Mouse (Mus musculus) limb, embryonic 13.5 days (tissue): Measurements from ENCODE around the gene Apbb1ip. TPM values are rescaled to one million over a fixed set of nuclear protein-coding genes. Genes with fewer than 3 reads are reported as not detected.

ENCODE experiments used
- ATAC-seq: fragments of 200-750 bp; cut with Nextera tagmentation; 2 replicates; pipeline ENCODE4 v1.8.0; 2017; ENCODE audit warnings: low read depth, moderate number of reproducible peaks, moderate TSS enrichment; ENCODE audit not compliant: low FRiP score
- H3K27ac ChIP-seq: fragments of 300-500 bp; sonication (generic); 2 replicates; pipeline ENCODE4 v1.5.1; 2015; ENCODE audit warnings: inconsistent platforms, mild to moderate bottlenecking, moderate library complexity
- H3K27me3 ChIP-seq: fragments of 300-500 bp; sonication (generic); 2 replicates; pipeline ENCODE4 v1.6.1; 2015; ENCODE audit warnings: mild to moderate bottlenecking, inconsistent platforms
- H3K36me3 ChIP-seq: fragments of 300-500 bp; sonication (generic); 2 replicates; pipeline ENCODE4 v1.6.1; 2015; ENCODE audit warnings: inconsistent platforms, mild to moderate bottlenecking, moderate library complexity
- H3K4me1 ChIP-seq: fragments of 300-500 bp; sonication (generic); 2 replicates; pipeline ENCODE4 v1.6.1; 2015; ENCODE audit warnings: inconsistent platforms
- H3K4me2 ChIP-seq: fragments of 300-500 bp; sonication (generic); replicated peaks from 2 replicates; pipeline ENCODE4 v1.6.1; 2015; ENCODE audit warnings: inconsistent platforms, mild to moderate bottlenecking, moderate library complexity
- H3K4me3 ChIP-seq: fragments of 300-500 bp; sonication (generic); 2 replicates; pipeline ENCODE4 v1.5.1; 2015; ENCODE audit warnings: moderate library complexity, mild to moderate bottlenecking, inconsistent platforms
- H3K9ac ChIP-seq: fragments of 300-500 bp; sonication (generic); 2 replicates; pipeline ENCODE4 v1.6.1; 2015; ENCODE audit warnings: mild to moderate bottlenecking, inconsistent platforms
- H3K9me3 ChIP-seq: fragments of 300-500 bp; sonication (generic); 2 replicates; pipeline ENCODE4 v1.6.1; 2016; ENCODE audit warnings: inconsistent platforms
- WGBS: fragments of 180-500 bp; shearing (Covaris S2); methylation state at CpG from one replicate; pipeline ENCODE4 v1.1.7; 2015; 5-methylcytosine and 5-hydroxymethylcytosine counted together
- polyA plus RNA-seq: library from polyadenylated mRNA; unstranded; fragments of >200 nt; fragmentation: Nextera tagmentation; extraction: Ambion mirVana; gene quantifications from 2 replicates; pipeline ENCODE4 v1.2.1, GENCODE M21; 2015

Gene Apbb1ip
- polyA plus RNA-seq, 1 experiment from 2014 or later: 1.8 TPM

- ATAC-seq: no peak
These were observed 25.6 kb downstream of the Apbb1ip start for GRCm38 (mm10) chr2:22799430-22800041.

DNA sequence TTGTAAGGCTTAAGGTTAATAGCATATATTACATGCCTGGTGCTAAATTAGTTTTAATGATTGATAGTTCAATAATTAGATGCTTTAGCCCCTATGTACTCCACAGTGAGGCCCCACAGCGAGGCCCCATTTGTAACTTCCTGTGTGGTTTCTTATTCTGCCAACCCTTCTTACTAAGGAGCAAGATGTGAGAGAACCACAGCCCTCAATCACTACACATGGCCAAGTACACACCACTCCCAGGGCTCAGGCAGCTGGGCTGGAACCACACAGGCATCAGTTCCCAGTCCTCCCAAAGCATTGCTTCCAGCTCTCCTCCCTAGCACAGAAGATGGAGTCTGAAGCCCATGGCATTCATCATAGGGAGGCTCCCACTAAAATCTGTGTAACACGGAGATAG lies 31.7 kb downstream of the Apbb1ip start:
- Histone ChIP-seq H3K9ac (no peak overlapping the region), H3K27me3 (no peaks in the 10 kb centered on the region), H3K4me3 (no peak overlapping the region), H3K36me3 (no peaks in the 10 kb centered on the region), H3K4me2 (no peak overlapping the region), H3K27ac (no peak overlapping the region), H3K4me1 (no peaks in the 10 kb centered on the region), H3K9me3 (no peaks in the 10 kb centered on the region)
- ATAC-seq: no peak
- 78% methylated on average over 2 of the region's 2 CpGs for WGBS

More at GRCm38 (mm10) chr2:22799430-22800041, 25.6 kb downstream of the Apbb1ip start:
- Histone ChIP-seq H3K4me2 (no peak overlapping the region), H3K4me1 (no peaks in the 10 kb centered on the region), H3K27me3 (no peaks in the 10 kb centered on the region), H3K9ac (no peak overlapping the region), H3K36me3 (no peaks in the 10 kb centered on the region), H3K27ac (no peak overlapping the region), H3K4me3 (no peak overlapping the region), H3K9me3 (peaks cover 11% of the 10 kb centered on the region; the same call in 1 of the 2 replicates)
- 79% methylated on average over 2 of the region's 2 CpGs for WGBS

- Histone ChIP-seq H3K9me3 (no peaks in the 10 kb centered on the region), H3K9ac (no peak overlapping the region), H3K4me2 (no peak overlapping the region), H3K36me3 (no peaks in the 10 kb centered on the region), H3K4me1 (no peaks in the 10 kb centered on the region), H3K27me3 (no peaks in the 10 kb centered on the region), H3K27ac (no peak overlapping the region), H3K4me3 (no peak overlapping the region)
- 78% methylated on average over 1 of the region's 1 CpGs for WGBS
- no peak for ATAC-seq
These were observed 32.7 kb downstream of the Apbb1ip start for GRCm38 (mm10) chr2:22806576-22806975.

GRCm38 (mm10) chr2:22807312-22807711 lies 33.4 kb downstream of the Apbb1ip start:
- no peaks in the 10 kb centered on the region for H3K9me3 ChIP-seq
- H3K4me3 ChIP-seq: no peak overlapping the region
- 30% methylated on average over 1 of the region's 1 CpGs for WGBS
- no peak overlapping the region for H3K9ac ChIP-seq
- no peak overlapping the region for H3K27ac ChIP-seq
- H3K4me1 ChIP-seq: no peaks in the 10 kb centered on the region
- no peaks in the 10 kb centered on the region for H3K27me3 ChIP-seq
- no peak for ATAC-seq
- no peaks in the 10 kb centered on the region for H3K36me3 ChIP-seq
- H3K4me2 ChIP-seq: no peak overlapping the region

DNA sequence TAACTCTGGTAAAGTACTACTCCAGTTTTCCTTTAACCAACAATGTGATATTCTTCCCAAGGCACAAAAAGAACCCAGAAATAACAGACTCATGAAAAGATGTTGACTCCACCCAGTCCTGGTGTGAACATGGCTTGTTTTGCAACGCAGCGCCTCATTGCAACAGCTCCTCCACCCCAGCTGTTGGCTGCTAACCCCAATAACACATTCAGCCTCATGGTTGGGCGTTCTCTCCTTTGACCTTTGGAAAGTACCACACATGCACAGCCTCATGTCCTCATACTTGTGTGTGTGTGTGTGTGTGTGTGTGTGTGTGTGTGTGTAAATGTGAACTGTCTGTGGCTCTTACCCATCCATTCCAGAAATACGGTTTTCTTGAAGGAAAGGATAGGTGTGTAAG lies 37.0 kb downstream of the Apbb1ip start:
- Histone ChIP-seq H3K9me3 (no peaks in the 10 kb centered on the region), H3K27ac (no peak overlapping the region), H3K4me3 (no peak overlapping the region), H3K4me1 (no peaks in the 10 kb centered on the region), H3K9ac (no peak overlapping the region), H3K36me3 (no peaks in the 10 kb centered on the region), H3K27me3 (no peaks in the 10 kb centered on the region), H3K4me2 (no peak overlapping the region)
- WGBS: 93% methylated on average over 4 of the region's 4 CpGs
- no peak for ATAC-seq

DNA sequence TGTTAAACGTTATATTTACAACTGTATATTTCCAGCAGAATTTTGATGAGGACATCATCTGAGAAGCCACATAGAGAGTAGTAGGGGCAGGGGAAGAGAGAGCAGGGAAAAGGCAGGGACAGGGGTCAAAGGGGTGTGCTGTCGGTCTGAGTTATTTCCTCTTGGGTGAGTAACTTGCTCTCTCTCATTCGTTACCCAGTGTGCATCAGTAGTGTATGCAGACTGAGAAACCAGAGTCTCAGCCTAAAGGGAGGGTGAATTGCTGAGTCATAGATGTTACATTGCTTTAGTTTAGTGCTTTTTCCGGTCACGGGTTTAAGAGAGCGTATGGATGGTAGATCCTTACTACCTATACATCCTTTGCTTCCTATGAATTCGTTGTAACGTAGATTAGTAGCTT lies 37.6 kb downstream of the Apbb1ip start:
- no peak overlapping the region for H3K9ac ChIP-seq
- WGBS: 83% methylated on average over 8 of the region's 8 CpGs
- H3K4me1 ChIP-seq: no peaks in the 10 kb centered on the region
- no peaks in the 10 kb centered on the region for H3K27me3 ChIP-seq
- H3K36me3 ChIP-seq: no peaks in the 10 kb centered on the region
- no peak overlapping the region for H3K27ac ChIP-seq
- H3K9me3 ChIP-seq: no peaks in the 10 kb centered on the region
- ATAC-seq: no peak
- no peak overlapping the region for H3K4me2 ChIP-seq
- no peak overlapping the region for H3K4me3 ChIP-seq

DNA sequence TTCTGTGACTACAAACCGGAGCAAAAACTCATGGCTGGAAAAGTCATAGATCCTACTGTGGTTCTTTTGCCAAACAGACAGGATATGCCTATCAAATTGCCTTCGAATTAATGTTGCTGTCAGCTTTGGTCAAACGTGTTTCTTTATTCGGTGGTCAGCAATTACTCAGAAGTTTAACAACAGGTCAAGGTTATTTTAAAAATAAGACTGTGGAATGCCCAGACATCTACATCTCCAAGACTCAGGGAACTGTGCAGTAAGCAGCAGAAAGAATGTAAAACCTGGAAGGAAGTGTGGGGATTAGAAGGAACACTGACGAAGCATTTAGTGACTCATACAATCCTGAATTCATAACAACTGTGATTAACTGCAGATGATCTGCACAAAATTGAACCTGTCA lies 40.0 kb downstream of the Apbb1ip start:
- no peak for ATAC-seq
- H3K9ac ChIP-seq: no peak overlapping the region
- no peaks in the 10 kb centered on the region for H3K27me3 ChIP-seq
- no peak overlapping the region for H3K27ac ChIP-seq
- no peaks in the 10 kb centered on the region for H3K36me3 ChIP-seq
- 61% methylated on average over 5 of the region's 5 CpGs for WGBS
- no peaks in the 10 kb centered on the region for H3K4me1 ChIP-seq
- H3K4me3 ChIP-seq: no peak overlapping the region
- H3K9me3 ChIP-seq: no peaks in the 10 kb centered on the region
- no peak overlapping the region for H3K4me2 ChIP-seq

- H3K4me2 ChIP-seq: no peak overlapping the region
- H3K9ac ChIP-seq: no peak overlapping the region
- H3K27me3 ChIP-seq: no peaks in the 10 kb centered on the region
- H3K4me3 ChIP-seq: no peak overlapping the region
- no peaks in the 10 kb centered on the region for H3K36me3 ChIP-seq
- H3K9me3 ChIP-seq: no peaks in the 10 kb centered on the region
- 96% methylated on average over 2 of the region's 2 CpGs for WGBS
- H3K27ac ChIP-seq: no peak overlapping the region
- ATAC-seq: no peak
- no peaks in the 10 kb centered on the region for H3K4me1 ChIP-seq
These were observed 41.8 kb downstream of the Apbb1ip start for GRCm38 (mm10) chr2:22815674-22816073.

DNA sequence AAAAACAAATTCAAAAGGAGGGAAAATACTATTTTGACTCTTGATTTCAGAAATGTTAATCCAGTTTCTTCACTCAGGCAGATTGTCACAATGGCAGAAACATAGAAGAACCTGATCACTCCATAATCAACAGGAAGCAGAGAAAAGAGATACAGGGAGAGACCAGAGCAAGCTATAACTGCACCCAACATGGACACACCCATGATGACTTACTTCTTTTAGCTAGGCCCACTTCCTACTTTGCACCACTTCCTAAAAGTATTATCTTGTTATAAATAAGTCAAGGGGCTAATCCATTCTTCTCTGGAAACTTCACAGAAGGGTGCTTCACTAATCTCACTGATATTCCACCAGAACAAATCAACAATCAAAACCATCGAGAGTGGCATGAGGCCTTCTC lies 42.3 kb downstream of the Apbb1ip start:
- H3K4me2 ChIP-seq: no peak overlapping the region
- no peaks in the 10 kb centered on the region for H3K36me3 ChIP-seq
- H3K4me3 ChIP-seq: no peak overlapping the region
- no peaks in the 10 kb centered on the region for H3K27me3 ChIP-seq
- H3K9me3 ChIP-seq: no peaks in the 10 kb centered on the region
- no peak for ATAC-seq
- no peaks in the 10 kb centered on the region for H3K4me1 ChIP-seq
- no peak overlapping the region for H3K9ac ChIP-seq
- WGBS: 75% methylated on average over 1 of the region's 1 CpGs
- no peak overlapping the region for H3K27ac ChIP-seq

DNA sequence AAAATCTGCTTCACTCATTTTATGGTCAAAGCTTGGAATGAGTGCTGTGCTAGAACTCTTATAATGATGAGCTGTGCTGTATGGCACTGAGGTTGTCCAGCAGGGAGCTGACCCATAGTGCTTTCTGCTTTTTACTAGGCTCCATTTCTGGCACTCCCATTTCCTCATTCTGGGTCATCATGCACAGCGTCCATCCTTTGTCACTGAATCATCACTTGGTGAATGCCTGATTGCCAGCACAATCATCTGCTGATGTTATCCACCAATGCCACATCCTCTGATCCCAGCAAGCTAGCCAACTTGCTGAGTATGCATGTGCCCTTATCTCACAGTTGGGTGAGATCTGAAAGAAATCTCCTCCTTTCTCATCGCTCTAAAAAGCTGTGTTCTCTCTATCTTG lies 48.4 kb downstream of the Apbb1ip start:
- Histone ChIP-seq H3K27me3 (no peaks in the 10 kb centered on the region), H3K27ac (no peak overlapping the region), H3K9me3 (no peaks in the 10 kb centered on the region), H3K9ac (no peak overlapping the region), H3K4me3 (no peak overlapping the region), H3K36me3 (no peaks in the 10 kb centered on the region), H3K4me1 (no peaks in the 10 kb centered on the region), H3K4me2 (no peak overlapping the region)
- 67% methylated on average over 2 of the region's 2 CpGs for WGBS
- ATAC-seq: no peak

DNA sequence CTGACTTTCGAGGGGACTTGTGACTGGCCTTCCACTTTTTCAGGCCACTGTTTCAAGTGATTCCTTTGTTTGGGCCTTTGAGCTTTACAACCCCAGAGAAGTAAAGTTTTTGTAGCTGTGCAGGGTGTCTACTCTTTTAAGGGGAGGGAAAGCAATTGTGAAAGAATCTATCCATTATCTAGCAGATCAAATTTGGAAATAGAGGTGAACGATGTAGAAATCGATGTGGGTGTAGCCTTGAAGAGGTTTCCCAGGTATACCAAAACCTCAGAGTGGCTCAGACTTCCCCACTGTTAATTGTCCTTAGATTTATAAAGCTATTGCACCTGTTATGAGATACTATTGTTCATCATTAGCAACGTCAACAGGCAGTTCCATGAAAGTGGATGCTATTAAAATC lies 71.6 kb downstream of the Apbb1ip start:
- no peak for ATAC-seq
- Histone ChIP-seq H3K27me3 (no peaks in the 10 kb centered on the region), H3K27ac (no peak overlapping the region), H3K36me3 (no peaks in the 10 kb centered on the region), H3K4me2 (no peak overlapping the region), H3K9me3 (no peaks in the 10 kb centered on the region), H3K9ac (no peak overlapping the region), H3K4me3 (no peak overlapping the region), H3K4me1 (no peaks in the 10 kb centered on the region)
- WGBS: 85% methylated on average over 4 of the region's 4 CpGs

- H3K27me3 ChIP-seq: no peaks in the 10 kb centered on the region
- no peaks in the 10 kb centered on the region for H3K4me1 ChIP-seq
- WGBS: 78% methylated on average over 4 of the region's 4 CpGs
- no peak overlapping the region for H3K9ac ChIP-seq
- H3K4me2 ChIP-seq: no peak overlapping the region
- ATAC-seq: no peak
- no peaks in the 10 kb centered on the region for H3K9me3 ChIP-seq
- H3K36me3 ChIP-seq: no peaks in the 10 kb centered on the region
- no peak overlapping the region for H3K27ac ChIP-seq
- H3K4me3 ChIP-seq: no peak overlapping the region
These were observed 78.0 kb downstream of the Apbb1ip start for GRCm38 (mm10) chr2:22851900-22852299.

DNA sequence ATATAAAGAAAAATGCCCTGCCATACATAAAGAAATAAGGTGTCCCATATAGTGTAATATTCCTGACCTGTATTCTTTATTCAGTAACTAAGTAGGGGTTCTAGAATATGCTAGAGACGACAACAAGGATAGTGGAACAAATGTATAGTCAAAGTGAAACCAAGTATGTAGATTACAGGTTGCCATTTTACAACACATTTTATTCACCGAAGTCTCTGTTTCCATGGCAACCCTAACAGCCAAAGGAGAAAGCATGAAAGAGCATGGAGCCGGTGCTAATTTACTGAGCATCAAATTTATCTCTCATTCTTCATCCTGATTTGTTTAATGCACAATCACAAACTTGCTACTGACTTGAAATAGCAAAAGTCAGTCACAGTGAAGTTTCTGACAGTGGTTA lies 83.6 kb downstream of the Apbb1ip start:
- no peaks in the 10 kb centered on the region for H3K36me3 ChIP-seq
- 82% methylated on average over 3 of the region's 3 CpGs for WGBS

More for the DNA sequence above, 83.6 kb downstream of the Apbb1ip start:
- Histone ChIP-seq H3K27me3 (no peaks in the 10 kb centered on the region), H3K4me3 (no peak overlapping the region), H3K4me1 (no peaks in the 10 kb centered on the region), H3K9me3 (no peaks in the 10 kb centered on the region), H3K4me2 (no peak overlapping the region), H3K27ac (no peak overlapping the region), H3K9ac (no peak overlapping the region)
- no peak for ATAC-seq
